Mouse (Mus musculus) CD4-positive, CD25-positive, alpha-beta regulatory T cell, adult 9 weeks (primary cell): ENCODE data around the gene Smim7. TPM values are rescaled to one million over a fixed set of nuclear protein-coding genes. Genes with fewer than 3 reads are reported as not detected.

Experiments used
- polyA plus RNA-seq: library from polyadenylated mRNA; unstranded; fragments of 100-300 nt; shearing (Covaris generic); gene quantifications from one replicate; pipeline ENCODE4 v1.2.1, GENCODE M21; 2017

Smim7 gene
- polyA plus RNA-seq = 77.4 TPM

DNA sequence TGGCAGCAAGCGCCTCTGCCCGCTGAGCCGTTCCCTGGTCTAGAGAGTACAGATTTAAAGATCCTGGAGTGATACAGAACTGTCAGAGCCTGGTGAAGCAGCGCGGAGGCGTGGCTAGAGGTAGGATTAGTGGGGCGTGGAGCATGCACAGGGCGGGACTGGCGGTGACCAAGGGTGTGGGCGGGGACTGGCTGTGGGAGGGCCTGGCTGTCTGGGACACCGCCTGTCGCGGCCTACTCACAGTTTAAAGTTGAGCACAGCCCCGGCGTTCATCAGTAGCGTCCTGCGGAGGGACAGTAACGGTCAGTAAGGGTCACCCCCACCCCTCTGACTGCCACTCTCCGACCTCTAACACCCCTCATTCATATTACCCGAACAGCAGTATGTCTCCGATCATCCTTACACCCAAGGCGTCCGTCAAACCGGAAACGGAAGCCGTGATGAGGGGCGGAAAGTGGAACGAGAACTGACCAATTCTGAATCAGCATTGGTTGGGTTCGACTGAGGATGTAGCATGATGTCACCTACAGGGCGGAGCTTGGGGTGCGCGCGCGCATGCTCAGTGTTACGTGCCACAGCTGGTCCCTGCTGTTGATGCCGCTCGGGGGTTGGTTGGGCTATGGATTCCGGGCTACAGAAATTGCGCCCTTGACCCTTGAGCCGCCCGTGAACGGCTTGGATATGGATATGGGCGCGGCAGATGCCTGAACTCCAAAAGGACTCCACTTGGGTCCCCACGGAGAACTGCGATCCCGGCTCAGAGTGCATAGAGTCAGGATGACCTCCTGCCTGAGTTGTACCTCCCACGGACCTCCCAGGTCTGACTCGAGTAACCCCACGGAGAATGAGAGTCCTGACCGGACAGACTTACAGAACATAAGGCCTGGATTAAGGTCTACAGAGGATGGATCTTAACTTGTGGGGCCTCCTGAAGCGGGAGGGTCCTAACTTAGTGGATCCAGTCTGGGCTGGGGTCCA lies at the start of gene Smim7:
Gene Smim7, minus strand, starts transcription at position 456 of the 978 bp plus-strand sequence.

DNA sequence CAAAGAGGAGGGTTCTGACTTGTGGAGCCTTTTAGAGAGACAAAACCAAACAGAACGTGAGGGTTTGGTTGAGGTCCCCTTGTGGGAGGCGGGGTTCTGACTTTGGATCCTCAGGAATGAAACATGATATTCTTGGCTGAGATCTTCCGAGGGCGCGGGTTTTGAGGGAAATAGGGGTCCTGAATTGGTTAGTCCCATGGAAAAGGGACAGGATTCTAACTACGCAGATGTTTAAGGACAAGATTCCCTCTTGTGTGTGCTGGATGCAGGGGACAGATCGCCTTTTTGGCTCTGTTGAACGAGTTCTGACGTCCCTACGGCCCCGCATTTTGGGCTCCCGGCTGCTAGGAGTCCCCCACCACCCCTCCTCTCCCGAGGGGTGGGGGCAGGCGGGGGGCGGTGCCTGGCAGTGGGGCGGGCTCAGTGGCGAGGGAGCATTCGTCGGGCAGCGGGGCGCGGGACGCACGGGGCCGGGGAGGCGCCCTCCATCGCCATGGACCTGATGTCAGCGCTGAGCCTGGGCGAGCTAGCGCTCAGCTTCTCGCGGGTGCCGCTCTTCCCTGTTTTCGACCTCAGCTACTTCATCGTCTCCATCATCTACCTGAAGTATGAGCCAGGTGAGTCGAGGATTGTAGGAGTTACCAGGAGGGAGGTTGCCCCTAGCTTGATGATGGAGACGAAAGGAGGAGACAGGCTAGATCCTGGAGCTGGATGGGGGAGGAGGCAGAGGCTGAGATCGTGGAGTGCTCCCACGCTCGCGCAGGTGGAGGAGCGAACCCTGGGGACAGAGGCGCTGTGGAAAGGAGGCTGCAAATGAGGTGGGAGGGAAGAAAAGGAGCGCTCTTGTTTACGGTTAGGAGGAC lies 954 bp upstream of the Smim7 start, which contains the start of gene Tmem38a:
Gene Tmem38a, plus strand, starts transcription at position 445 of the 863 bp plus-strand sequence.

DNA sequence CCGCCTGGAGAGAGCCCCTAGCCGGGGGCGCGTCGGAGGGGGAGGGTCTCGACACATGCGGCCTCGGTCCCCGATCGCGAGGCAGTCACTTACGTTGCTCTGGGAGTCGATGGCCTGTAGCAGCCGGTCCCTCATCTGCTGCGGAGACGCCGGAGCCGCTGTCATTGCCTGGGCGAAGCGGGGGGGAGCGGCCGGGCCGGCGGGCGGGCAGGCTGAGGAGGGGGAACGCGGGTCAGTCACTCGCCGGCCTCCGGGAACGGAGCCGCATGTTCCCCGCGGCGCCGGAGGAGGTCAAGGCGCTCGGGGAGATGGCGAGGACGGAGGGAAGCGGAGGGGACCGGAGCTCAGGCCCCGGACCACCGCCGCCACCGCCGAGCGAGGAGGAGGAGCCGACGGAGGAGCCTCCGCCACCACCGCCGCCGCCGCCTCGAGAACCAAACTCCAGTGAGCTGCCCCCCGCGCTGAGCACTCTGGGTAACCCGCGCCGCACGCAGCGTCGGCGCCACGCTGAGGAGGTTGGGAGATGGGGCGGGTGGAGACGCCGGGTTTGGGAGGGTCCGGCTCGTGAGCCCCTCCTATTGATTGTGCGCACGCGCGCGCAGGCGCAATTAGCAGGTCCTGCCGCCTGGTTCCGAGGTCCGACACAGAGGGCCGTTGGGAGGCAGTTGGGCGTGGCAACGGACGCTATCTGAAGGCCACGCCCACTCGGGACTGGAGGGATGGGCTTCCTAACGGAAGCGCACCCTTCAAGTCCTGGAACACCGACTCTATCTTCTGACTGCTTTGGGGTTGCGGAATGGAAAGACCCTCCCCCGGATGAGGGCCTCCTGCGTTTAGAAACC lies 22.9 kb downstream of the Smim7 start, which contains the start of gene Med26:
Gene Med26, minus strand, starts transcription at position 469 of the 842 bp plus-strand sequence.

Other genes starting within 250 kb of the Smim7 start
- 53.4 TPM for gene Eps15l1, start 149.6 kb downstream of the Smim7 start, polyA plus RNA-seq
- 0.88 TPM for gene Calr3, start 127.2 kb downstream of the Smim7 start, polyA plus RNA-seq
- gene 1700030K09Rik, start 127.2 kb downstream of the Smim7 start, polyA plus RNA-seq = 10.5 TPM
- gene Cherp, start 95.9 kb downstream of the Smim7 start, polyA plus RNA-seq = 125 TPM
- 4.9 TPM for gene Slc35e1, start 78.5 kb downstream of the Smim7 start, polyA plus RNA-seq
- gene Med26, start 22.8 kb downstream of the Smim7 start, polyA plus RNA-seq = 5.5 TPM
- gene Tmem38a, start 967 bp upstream of the Smim7 start, polyA plus RNA-seq = 2.2 TPM
- 0.20 TPM for gene Nwd1, start 75.6 kb upstream of the Smim7 start, polyA plus RNA-seq
- gene Sin3b, start 152.2 kb upstream of the Smim7 start, polyA plus RNA-seq = 280 TPM
- gene F2rl3, start 190.8 kb upstream of the Smim7 start, polyA plus RNA-seq = 12.6 TPM